Mouse (Mus musculus) neural tube, embryonic 10.5 days (tissue): ENCODE measurements around the gene Khdrbs1.

Source experiments
- DNase-seq: peaks from one replicate; pipeline ENCODE4 v3.0.0-alpha.2; 2017; ENCODE audit warnings: low spot score; ENCODE audit errors: extremely low spot score

The Khdrbs1 gene

DNA sequence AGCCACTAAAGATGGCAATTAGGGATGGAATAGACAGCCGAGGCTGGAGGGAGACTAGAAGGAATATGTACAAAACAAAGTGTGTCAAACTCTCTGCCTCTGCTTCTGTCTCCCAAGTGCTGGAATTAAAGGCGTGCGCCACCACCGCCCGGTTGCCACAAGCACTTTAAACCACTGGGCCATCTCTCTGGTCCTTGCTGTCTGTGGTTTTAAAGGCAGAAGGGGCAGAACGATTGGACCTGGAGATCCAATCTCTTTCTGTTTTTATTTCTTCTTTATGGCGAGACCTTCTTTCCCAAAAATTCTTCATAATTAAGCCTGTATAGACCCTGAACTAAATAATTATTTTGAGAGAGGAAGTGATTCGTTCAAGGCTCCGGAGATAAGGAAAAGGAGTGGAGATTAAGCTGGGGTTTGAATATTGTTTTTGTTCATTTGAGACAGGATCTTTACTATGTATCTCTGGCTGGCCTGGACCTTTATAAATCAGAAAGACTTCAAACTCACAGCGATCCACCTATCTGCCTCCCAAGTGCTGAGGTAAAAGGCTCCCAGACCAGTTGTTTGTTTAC lies 69.1 kb downstream of the Khdrbs1 start:
- DNase-seq, result no peak

DNA sequence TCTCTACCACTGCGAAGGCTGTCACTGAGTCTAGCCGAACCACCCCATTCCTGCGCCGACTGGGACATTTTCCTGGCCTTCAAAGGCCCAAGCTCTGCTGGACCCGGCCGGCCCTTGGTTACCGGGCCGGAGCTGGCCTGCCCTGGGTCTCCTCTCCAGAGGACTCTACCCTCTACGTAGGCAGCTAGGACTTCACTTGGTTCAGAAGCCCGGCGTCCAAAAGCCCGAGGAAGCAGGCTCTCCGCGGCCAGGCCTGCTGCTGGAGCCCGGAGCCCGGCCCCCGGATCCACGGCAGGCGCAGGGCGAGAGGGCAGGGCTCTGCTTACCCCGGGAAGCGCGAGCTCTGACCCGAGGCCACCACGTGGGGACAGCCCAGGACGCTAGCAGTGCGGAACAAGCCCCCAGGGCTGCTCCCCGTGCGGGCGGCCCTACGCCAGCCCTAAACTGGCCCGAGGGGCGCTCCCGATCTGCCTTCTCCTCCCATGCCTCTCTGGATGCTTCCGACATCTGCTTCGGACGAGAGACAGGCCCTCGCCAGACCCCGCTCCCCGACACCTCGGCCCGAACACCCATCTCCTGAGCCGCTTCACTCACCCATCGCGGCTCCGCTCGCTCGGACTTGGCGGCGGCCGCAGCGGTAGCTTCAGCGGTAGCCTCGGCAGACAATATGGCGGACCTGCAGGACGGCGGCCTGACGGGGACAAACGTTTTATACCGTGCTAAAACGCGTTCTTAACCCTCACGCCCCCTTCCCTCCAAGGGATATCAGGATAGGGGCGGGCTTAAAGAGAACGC lies 69.8 kb downstream of the Khdrbs1 start, which contains the start of gene Kpna6:
Kpna6 (minus strand) TSS at position 685 of the 795 bp plus-strand sequence.
- DNase-seq, result peak; percentile 93

DNA sequence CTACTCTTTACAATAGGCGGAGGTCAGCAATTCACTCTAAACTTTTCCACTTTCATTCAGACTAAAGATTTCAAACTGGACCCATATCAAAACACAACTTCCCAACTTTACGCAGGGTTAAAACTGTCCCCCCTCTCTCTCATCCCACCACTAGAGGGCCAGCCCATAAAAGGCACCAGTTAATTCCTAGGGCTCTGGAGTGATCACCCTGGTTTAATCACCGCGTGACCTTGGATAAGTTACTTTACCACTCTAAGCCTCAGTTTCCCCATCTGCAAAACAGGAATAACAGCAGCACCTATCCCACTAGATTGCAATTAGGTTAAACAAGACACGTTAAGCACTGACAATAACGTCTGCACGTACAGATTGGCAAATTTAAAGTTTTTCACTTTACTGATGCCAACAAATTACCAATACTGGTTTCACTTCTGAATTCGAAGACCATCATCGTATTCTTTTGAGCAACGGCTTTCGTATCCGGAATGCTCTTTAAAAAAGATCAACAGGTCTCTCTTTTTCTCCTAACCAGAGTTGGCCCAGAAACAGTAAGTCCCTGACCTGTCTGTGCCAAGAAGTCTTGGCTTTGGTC lies 70.5 kb downstream of the Khdrbs1 start:
- DNase-seq, result peak; percentile 51

DNA sequence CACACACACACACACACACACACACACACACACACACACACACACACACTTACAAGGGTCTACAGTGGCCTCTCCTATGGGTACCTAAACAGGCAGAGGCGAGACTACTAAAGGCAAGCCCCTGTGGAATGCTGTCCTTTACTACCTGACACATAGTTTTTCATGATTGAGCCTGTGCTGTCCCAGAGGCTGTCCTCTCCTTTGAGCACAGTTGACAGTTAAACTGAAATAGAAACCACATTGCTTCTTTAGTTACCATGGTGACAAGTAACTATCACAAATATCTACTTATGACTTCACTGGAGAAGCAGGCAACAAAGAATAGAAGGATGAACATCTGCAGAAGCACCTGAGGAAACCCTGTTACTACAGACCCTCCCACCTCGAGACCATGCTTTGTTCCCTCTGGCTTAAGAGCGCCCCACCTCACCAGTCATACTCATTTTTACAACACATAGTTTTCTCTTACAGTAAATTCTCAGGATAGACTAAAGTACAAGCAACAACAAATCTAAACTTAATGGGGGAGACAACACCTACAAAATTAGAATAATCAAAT lies 79.8 kb downstream of the Khdrbs1 start:
- DNase-seq, result no peak

DNA sequence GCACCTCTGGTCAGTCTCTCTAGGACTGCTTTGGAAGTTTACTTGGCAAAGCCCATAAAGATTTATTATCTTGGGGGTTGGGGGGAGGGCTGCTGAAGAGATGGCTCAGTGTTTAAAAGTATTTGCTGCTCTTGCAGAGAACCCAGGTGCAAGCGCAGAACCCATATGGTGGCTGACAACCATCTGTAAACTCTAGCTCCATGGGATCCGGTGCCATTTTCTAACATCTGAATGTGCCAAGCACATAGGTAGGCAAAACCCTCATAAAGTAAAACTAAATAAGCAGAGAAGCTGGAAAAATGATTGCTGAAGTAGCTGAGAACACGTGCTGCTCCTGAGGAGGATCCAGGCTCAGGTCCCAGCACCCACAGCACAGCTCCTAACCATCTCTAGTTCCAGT lies 80.5 kb downstream of the Khdrbs1 start:
- no peak for DNase-seq

DNA sequence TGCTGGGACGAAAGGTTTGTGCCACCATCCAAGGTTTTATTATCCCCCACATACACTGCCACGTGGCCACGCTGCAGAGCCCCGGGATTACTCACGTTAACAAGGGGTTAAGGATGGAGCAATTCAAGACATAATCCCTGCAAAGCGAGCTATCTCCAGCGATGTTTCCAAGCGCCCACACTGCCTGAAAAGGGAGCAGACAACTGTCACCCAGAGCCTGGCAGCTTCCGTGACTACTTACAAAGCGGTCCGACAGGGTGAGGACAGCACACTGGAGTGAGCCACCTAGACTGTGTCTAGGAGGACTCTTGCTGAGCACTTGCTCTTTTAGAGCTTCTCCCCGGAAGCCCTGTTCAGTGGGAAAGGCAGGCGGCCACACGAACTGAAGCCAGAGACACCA lies 87.3 kb downstream of the Khdrbs1 start:
- DNase-seq, result no peak
